Mouse (Mus musculus): ENCODE measurements around the gene Fbxl7.

GRCm38 (mm10) chr15:26635591-26635990, 259.8 kb downstream of the Fbxl7 start:
- no peak for TF ChIP-seq CTCF (IDR thresholded peaks at IDR 0.05; ENCODE audit: low read depth)
- TF ChIP-seq EP300 (IDR thresholded peaks at IDR 0.05; ENCODE audit: low read depth), result no peak

Data from liver, embryonic 14.5 days (tissue).